Mouse (Mus musculus): ENCODE results near the gene Ell2.
"Not testable (repeated sequence)": the region's sequence is repeated elsewhere in the genome, so short reads cannot be mapped to it uniquely, and the experiment has no call there.

Ell2 gene

DNA sequence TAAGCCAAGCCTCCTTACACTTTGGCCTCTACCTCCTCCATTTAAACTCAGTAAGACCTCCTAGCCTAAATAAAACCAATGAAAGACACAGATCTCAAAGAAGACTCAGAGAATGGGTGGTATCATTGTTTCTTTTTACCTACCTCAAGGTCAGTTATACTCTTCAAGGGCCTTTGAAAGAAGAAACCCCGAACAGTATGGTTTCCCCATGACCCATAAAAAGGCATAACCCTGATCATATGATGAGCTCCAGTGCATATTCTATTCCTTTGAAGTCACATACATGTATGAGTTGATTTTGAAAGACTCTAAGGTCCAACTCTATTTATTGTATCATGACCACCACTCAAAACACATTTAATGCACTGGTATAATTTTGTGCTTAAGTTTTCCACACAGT is at the start of gene Ell2:
TSS of gene Ell2 (plus strand) at position 301 of the 400 bp plus-strand sequence.
- no peak for DNase-seq

- no peak for DNase-seq
Measured at GRCm38 (mm10) chr13:75685438-75685837, 21.1 kb upstream of the Ell2 start.

DNA sequence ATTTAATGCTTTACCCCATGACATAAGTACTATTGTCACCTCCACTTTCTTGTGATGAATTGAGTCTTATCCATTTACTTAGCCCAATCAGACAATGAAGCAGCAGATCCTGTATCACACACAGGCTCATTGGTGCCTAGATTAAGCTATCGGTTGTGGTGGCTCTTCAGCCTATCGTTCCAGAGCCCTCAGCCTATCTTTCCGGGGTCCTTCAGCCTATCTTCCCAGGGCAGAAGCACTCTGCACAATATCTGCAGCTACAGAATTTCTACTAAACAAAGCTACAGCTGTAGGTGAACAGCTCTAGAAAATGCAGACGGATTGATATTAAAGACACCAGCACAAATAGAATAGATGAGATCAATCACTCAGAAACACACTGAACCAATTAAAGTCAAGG is 19.6 kb upstream of the Ell2 start:
- no peak for DNase-seq

DNA sequence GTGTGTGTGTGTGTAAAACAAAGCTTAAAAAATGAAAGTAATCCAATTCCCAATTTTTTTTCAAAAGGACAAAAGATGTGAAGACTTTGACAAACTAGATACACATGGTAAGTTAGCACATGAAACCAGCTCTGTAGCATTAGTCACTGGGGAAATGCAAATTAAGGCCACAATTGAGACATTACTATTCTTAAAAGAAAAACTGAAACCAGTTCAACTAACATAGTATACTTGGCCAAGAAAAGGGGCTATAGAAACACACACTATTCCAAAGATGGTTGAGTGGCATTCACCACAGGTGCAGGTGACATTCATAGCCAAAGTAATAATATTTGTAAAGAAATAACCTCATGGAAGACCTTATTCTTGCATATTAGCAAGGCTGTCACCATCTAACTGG is 14.9 kb upstream of the Ell2 start:
- no peak for DNase-seq

- no peak for DNase-seq
Measured at GRCm38 (mm10) chr13:75693081-75693480, 13.5 kb upstream of the Ell2 start.

DNA sequence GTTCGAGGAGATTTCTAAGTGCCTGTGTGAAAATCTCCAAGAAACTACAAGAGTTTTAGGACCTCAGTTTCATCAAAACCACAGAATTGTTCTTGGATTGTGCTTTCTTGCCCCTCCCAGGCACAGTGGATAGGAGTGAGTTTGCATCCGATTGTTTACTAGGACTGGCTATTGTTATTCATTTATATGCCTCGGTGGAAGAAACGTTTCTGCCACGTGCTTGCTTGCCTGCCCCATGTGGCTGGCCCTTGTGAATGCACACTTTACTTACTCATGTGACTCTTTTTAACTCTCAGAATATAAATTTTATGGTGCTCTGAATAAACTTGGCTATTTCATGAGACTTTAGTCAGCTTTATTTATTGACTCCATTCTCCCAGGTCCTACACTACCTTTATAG is 3.7 kb upstream of the Ell2 start:
- no peak for DNase-seq

- peak; percentile 93 to 96 for DNase-seq
Measured at GRCm38 (mm10) chr13:75706882-75707816, 592 bp downstream of the Ell2 start.

DNA sequence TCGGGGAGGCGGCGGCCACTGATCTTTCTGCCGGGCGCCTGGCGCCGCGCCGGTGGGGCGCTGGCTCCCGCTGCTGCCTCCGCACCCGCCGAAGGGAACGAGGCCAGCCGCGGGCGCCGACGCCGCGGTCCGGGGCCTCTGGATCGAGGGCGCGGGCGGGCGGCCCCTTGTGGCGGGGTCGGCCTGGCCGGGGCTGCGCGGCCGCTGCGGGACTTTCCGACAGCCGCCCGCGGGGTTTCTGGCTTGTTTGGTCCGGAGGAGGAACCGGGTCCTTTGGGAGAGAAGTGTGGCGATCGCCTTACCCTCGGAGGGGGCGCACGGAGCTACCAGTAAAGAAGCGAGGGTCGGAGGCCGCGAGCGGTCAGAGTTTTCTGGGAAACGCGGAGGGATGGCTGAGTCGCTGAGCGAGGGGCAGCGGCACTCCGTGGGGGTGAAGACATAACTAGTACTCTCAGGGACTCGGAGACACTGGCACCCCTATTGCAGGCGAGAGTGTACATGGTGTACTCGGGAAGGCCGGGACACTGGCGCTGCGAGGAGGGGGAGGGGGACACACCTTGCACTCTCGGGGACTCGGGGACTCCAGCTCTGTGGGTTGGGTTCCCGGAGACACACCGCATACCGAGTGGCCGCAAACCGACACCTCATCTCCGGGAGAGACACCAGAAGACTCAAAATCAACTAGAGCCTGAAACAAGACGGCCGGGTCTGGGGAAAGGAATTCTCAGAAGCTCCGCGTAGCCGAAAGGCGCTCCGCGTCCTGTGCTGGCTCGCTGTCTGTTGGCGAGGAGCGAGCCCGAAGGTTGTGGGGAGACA is 1.5 kb downstream of the Ell2 start:
- peak; percentile 74 to 83 for DNase-seq

- no peak for DNase-seq
Measured at GRCm38 (mm10) chr13:75708637-75709002, 2.1 kb downstream of the Ell2 start.

DNA sequence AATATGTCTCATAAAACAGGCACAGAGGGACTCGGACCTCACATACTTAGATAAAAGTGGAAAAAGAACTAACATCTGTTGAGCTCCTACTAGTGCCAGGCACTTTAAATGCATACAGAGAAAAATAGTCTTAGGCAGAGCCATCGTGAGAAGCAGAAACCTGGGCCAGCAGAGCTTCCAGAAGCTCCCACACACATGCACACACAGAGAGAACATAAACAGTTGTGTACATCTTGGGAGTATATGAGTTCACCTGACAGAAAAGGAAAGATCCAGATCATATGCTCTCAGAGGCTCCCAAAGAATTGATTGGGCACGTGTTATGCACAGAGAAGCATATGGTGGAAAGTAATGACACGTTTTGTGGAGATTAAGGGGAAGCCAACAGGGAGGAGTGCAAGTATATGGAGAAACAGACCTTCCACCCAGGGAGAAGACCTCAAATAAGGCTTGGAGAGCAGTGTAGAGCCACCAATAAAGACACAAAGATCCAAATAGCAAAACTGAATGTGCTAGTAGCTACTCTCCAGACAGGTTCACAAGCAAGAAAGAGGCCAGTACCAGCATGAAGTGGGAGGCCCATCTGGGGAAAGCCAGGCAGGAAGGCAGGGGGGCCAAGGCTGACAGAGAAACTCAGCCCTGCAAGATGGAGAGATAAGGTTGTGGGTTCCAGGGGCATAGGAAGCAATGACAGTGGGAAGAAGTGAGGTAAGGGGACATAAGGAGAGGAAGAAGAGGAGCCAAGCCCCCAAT is 2.6 kb downstream of the Ell2 start:
- DNase-seq, result no peak

DNA sequence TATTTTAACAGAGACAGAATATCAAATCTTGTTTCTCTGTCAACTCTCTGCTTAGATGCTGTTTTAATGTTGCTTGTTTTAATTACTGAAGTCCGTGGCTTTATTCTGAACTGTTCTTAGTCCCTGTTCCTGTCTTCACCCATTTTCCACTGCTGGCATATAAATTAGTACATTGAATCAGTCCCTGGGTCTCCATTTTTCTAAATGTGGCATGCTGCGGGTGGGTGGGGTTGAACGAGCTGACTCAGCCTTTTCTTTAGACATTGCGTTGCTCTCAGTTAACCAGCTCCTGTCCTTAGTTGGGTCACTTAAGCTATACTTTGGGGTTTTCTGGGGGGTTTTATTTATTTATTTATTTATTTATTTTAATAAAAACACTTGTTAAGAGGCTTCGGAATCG is 3.6 kb downstream of the Ell2 start:
- no peak for DNase-seq

DNA sequence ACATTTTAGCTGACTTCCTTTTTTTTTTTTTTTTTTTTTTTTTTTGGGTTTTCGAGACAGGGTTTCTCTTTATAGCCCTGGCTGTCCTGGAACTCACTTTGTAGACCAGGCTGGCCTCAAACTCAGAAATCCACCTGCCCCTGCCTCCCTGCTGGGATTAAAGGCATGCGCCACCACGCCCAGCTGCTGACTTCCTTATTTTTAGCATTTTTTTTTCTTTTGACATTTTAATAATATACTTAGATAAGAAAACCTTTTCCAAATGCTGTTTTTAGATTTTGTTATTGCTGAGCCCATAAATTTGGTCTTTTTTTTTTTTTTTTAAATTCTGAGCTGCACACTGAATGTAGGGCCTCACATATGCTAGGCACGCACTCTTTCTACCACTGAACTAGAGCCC is 5.0 kb downstream of the Ell2 start:
- not testable (repeated sequence) for DNase-seq

GRCm38 (mm10) chr13:75712544-75712943 is 6.0 kb downstream of the Ell2 start:
- DNase-seq, result not testable (repeated sequence)

DNA sequence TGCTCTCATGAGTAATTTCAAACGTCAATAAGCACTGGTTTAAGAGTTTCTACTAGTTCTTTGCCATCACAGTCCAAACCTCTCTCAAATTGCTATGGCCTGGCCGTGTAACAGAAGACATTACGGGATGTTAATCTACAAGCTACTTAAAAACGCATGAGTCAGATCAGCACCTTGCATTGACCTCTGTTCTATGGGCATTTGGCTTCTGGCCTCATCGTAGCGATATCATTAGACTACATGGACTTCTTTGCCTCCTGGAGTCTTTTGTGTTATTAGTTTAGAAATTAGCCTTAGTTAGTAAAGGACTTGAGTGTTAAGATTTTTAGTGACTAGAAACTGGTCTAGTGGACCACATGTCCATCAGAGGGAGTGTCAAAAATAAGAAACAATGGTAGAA is 7.8 kb downstream of the Ell2 start:
- DNase-seq, result no peak

- no peak for DNase-seq
Measured at GRCm38 (mm10) chr13:75717638-75718302, 11.2 kb downstream of the Ell2 start.

GRCm38 (mm10) chr13:75718376-75718775 is 11.8 kb downstream of the Ell2 start:
- DNase-seq, result no peak

- DNase-seq, result no peak
Measured at GRCm38 (mm10) chr13:75719645-75720044, 13.1 kb downstream of the Ell2 start.

DNA sequence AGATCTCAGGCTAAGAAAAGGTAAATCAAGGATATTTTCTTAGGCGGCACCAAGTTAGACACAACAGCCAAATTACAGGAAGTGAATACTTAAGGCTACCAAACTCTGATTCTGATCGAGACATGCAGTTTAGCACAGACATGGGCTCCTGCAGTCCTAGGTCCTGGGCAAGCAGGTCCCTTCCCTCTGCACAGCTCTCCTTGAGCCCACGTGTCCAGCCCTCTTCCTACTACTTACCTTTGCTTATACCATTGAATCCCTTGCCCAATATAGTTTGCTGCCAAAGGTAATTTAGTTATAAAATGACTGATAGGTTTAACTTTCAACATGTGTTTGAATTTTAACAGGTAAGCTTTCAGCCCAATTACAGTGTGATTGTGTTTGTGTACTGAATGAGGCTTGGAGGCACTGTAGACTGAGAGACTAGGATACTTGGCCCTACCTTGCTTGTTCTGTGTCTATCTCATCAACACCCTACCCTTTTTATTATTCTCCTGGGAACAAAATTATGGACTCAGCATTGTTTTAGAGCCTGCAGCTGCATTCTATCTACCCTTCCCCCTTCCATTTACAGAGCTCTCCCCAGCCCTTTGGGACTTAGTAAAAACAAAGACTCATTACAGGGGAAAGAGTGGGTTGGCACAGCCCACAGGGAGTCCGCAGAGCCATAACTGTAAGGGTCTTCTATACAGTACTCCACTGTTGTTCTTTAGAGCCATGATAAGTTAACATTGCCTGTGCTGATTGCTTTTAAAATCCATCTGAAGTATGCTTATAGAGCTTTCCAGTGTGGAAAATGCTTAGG is 20.2 kb downstream of the Ell2 start:
- no peak for DNase-seq

DNA sequence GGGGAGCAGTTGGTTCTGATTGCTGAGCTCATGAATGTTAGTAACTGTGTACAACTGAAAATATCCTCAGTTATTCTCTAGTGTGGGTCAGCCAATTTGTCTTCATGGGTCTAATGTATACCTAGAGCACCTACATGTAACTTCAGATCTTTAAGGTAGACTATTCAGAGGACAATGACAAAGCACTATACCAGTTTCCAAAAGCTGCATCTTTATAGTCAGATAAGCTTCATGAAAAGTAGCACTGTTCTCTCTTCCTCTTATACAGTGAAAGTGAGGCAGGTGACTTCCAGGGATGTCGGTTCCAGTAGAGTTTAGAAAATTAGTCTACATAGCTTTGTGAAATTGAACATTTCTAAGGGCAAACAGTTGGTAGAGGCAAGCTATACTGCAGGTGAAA is 21.4 kb downstream of the Ell2 start:
- no peak for DNase-seq

- no peak for DNase-seq
Measured at GRCm38 (mm10) chr13:75729834-75730233, 23.3 kb downstream of the Ell2 start.

DNA sequence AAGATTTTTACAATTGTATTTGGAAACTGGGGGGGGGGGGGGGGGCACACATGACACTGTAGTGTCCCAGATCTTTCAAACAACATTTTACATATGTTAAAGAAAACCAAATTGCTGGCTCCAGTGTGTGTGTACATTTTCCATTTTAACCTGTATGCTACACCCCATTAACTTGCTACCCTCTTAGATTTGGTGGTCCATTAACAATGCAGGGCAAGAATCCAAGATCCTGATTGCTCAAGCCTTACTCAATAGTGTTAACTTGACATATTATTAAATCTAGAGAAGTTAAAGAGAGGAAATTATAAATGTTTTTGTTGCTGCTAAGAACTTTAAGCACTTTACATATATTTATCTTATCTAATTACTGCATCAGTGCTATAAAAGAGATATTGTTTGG is 24.2 kb downstream of the Ell2 start:
- DNase-seq, result no peak
